Mouse (Mus musculus) liver, embryonic 15.5 days (tissue): ENCODE data around the gene Ncoa7. TPM values are rescaled to one million over a fixed set of nuclear protein-coding genes. Genes with fewer than 3 reads are reported as not detected.
"Not testable (repeated sequence)": the region's sequence is repeated elsewhere in the genome, so short reads cannot be mapped to it uniquely, and the experiment has no call there.

Experiments used
- ATAC-seq: fragments of 200-750 bp; cut with Nextera tagmentation; 2 replicates; pipeline ENCODE4 v1.8.0; 2017; ENCODE audit warnings: moderate number of reproducible peaks, mild to moderate bottlenecking, moderate library complexity; ENCODE audit not compliant: insufficient read depth
- H3K27ac ChIP-seq: fragments of 300-500 bp; sonication (generic); replicated peaks from 2 replicates; pipeline ENCODE4 v1.5.1; 2015; ENCODE audit warnings: mild to moderate bottlenecking, inconsistent platforms
- H3K27me3 ChIP-seq: fragments of 300-500 bp; sonication (generic); 2 replicates; pipeline ENCODE4 v1.6.1; 2015; ENCODE audit warnings: mild to moderate bottlenecking, inconsistent platforms
- H3K36me3 ChIP-seq: fragments of 300-500 bp; sonication (generic); replicated peaks from 2 replicates; pipeline ENCODE4 v1.6.1; 2015; ENCODE audit warnings: moderate library complexity, mild to moderate bottlenecking, inconsistent platforms
- H3K4me1 ChIP-seq: fragments of 300-500 bp; sonication (generic); replicated peaks from 2 replicates; pipeline ENCODE4 v1.6.1; 2015; ENCODE audit warnings: inconsistent platforms
- H3K4me2 ChIP-seq: fragments of 300-500 bp; sonication (generic); 2 replicates; pipeline ENCODE4 v1.6.1; 2015; ENCODE audit warnings: moderate library complexity, mild to moderate bottlenecking, inconsistent platforms
- H3K4me3 ChIP-seq: fragments of 300-500 bp; sonication (generic); replicated peaks from 2 replicates; pipeline ENCODE4 v1.5.1; 2015; ENCODE audit warnings: mild to moderate bottlenecking, inconsistent platforms
- H3K9ac ChIP-seq: fragments of 300-500 bp; sonication (generic); 2 replicates; pipeline ENCODE4 v1.6.1; 2015; ENCODE audit warnings: moderate library complexity, mild to moderate bottlenecking, inconsistent platforms
- H3K9me3 ChIP-seq: fragments of 300-500 bp; sonication (generic); replicated peaks from 2 replicates; pipeline ENCODE4 v1.6.1; 2016; ENCODE audit warnings: inconsistent platforms
- WGBS: fragments of 180-500 bp; shearing (Covaris S2); methylation state at CpG from one replicate; pipeline ENCODE4 v1.1.7; 2015; ENCODE audit warnings: mixed read lengths; ENCODE audit not compliant: insufficient replicate concordance; 5-methylcytosine and 5-hydroxymethylcytosine counted together
- polyA plus RNA-seq: library from polyadenylated mRNA; unstranded; fragments of >200 nt; fragmentation: Nextera tagmentation; extraction: Ambion mirVana; gene quantifications from 2 replicates; pipeline ENCODE4 v1.2.1, GENCODE M21; 2015

The Ncoa7 gene
- polyA plus RNA-seq, 1 experiment from 2014 or later = 12.2 TPM

GRCm38 (mm10) chr10:30786103-30786754 lies 16.9 kb downstream of the Ncoa7 start:
- Histone ChIP-seq H3K9ac (no peak overlapping the region), H3K27ac (no peak overlapping the region), H3K4me3 (no peak overlapping the region), H3K4me2 (no peak overlapping the region), H3K27me3 (no peaks in the 10 kb centered on the region), H3K36me3 (peaks cover 7% of the 10 kb centered on the region; the same call in 1 of the 2 replicates), H3K4me1 (peaks cover 36% of the 10 kb centered on the region), H3K9me3 (no peaks in the 10 kb centered on the region)
- WGBS = 83% methylated on average over 5 of the region's 5 CpGs
- no peak for ATAC-seq

- not testable (repeated sequence) for H3K27me3 ChIP-seq, ATAC-seq, H3K9me3 ChIP-seq, H3K4me3 ChIP-seq, H3K4me2 ChIP-seq, H3K27ac ChIP-seq, H3K9ac ChIP-seq, H3K4me1 ChIP-seq
- 82% methylated on average over 9 of the region's 9 CpGs for WGBS
- peaks cover 16% of the 10 kb centered on the region for H3K36me3 ChIP-seq
These were observed 22.2 kb downstream of the Ncoa7 start for GRCm38 (mm10) chr10:30780921-30781320.

GRCm38 (mm10) chr10:30778240-30778639 lies 24.9 kb downstream of the Ncoa7 start:
- H3K27me3 ChIP-seq = no peaks in the 10 kb centered on the region
- H3K4me2 ChIP-seq = no peak overlapping the region
- ATAC-seq = no peak
- no peaks in the 10 kb centered on the region for H3K9me3 ChIP-seq
- H3K27ac ChIP-seq = no peak overlapping the region
- peaks cover 16% of the 10 kb centered on the region for H3K36me3 ChIP-seq
- H3K4me1 ChIP-seq = no peaks in the 10 kb centered on the region
- H3K4me3 ChIP-seq = no peak overlapping the region
- no peak overlapping the region for H3K9ac ChIP-seq
- 57% methylated on average over 3 of the region's 3 CpGs for WGBS

GRCm38 (mm10) chr10:30775987-30776386 lies 27.1 kb downstream of the Ncoa7 start:
- 79% methylated on average over 2 of the region's 2 CpGs for WGBS
- Histone ChIP-seq H3K4me1 (no peaks in the 10 kb centered on the region), H3K9ac (no peak overlapping the region), H3K4me2 (no peak overlapping the region), H3K27me3 (no peaks in the 10 kb centered on the region), H3K9me3 (no peaks in the 10 kb centered on the region), H3K4me3 (no peak overlapping the region), H3K27ac (no peak overlapping the region), H3K36me3 (peaks cover 11% of the 10 kb centered on the region)
- ATAC-seq = no peak

GRCm38 (mm10) chr10:30775568-30775967 lies 27.6 kb downstream of the Ncoa7 start:
- H3K9me3 ChIP-seq = no peaks in the 10 kb centered on the region
- H3K9ac ChIP-seq = no peak overlapping the region
- no peaks in the 10 kb centered on the region for H3K27me3 ChIP-seq
- no peaks in the 10 kb centered on the region for H3K4me1 ChIP-seq
- WGBS = 87% methylated on average over 5 of the region's 5 CpGs
- no peak for ATAC-seq
- H3K36me3 ChIP-seq = peaks cover 9% of the 10 kb centered on the region
- no peak overlapping the region for H3K27ac ChIP-seq
- H3K4me3 ChIP-seq = no peak overlapping the region
- H3K4me2 ChIP-seq = no peak overlapping the region

GRCm38 (mm10) chr10:30774396-30774795 lies 28.7 kb downstream of the Ncoa7 start:
- Histone ChIP-seq H3K9ac (no peak overlapping the region), H3K4me1 (no peaks in the 10 kb centered on the region), H3K4me2 (no peak overlapping the region), H3K9me3 (no peaks in the 10 kb centered on the region), H3K4me3 (no peak overlapping the region), H3K27me3 (no peaks in the 10 kb centered on the region), H3K36me3 (peaks cover 14% of the 10 kb centered on the region), H3K27ac (peak overlapping the region; percentile 15; the same call in 1 of the 2 replicates)
- WGBS = 85% methylated on average over 2 of the region's 2 CpGs
- ATAC-seq = no peak

GRCm38 (mm10) chr10:30773181-30773580 lies 29.9 kb downstream of the Ncoa7 start:
- Histone ChIP-seq H3K36me3 (peaks cover 13% of the 10 kb centered on the region), H3K9ac (no peak overlapping the region), H3K9me3 (no peaks in the 10 kb centered on the region), H3K27ac (no peak overlapping the region), H3K4me1 (no peaks in the 10 kb centered on the region), H3K4me3 (no peak overlapping the region), H3K4me2 (no peak overlapping the region), H3K27me3 (no peaks in the 10 kb centered on the region)
- no peak for ATAC-seq
- WGBS = 85% methylated on average over 5 of the region's 5 CpGs

- H3K4me1 ChIP-seq = no peaks in the 10 kb centered on the region
- H3K27me3 ChIP-seq = no peaks in the 10 kb centered on the region
- H3K9ac ChIP-seq = no peak overlapping the region
- 71% methylated on average over 5 of the region's 5 CpGs for WGBS
- H3K4me2 ChIP-seq = no peak overlapping the region
- no peak overlapping the region for H3K27ac ChIP-seq
- no peak for ATAC-seq
- no peaks in the 10 kb centered on the region for H3K9me3 ChIP-seq
- H3K36me3 ChIP-seq = peaks cover 18% of the 10 kb centered on the region
- no peak overlapping the region for H3K4me3 ChIP-seq
These were observed 31.5 kb downstream of the Ncoa7 start for GRCm38 (mm10) chr10:30771417-30772158.

GRCm38 (mm10) chr10:30768820-30769219 lies 34.3 kb downstream of the Ncoa7 start:
- Histone ChIP-seq H3K9ac (no peak overlapping the region), H3K9me3 (no peaks in the 10 kb centered on the region), H3K27me3 (no peaks in the 10 kb centered on the region), H3K27ac (no peak overlapping the region), H3K4me1 (peaks cover 12% of the 10 kb centered on the region), H3K4me2 (no peak overlapping the region), H3K36me3 (peaks cover 18% of the 10 kb centered on the region), H3K4me3 (no peak overlapping the region)
- no peak for ATAC-seq
- 86% methylated on average over 1 of the region's 1 CpGs for whole genome bisulfite sequencing

- H3K27ac ChIP-seq = no peak overlapping the region
- 71% methylated on average over 3 of the region's 3 CpGs for WGBS
- H3K9ac ChIP-seq = no peak overlapping the region
- no peak for ATAC-seq
- peaks cover 18% of the 10 kb centered on the region for H3K36me3 ChIP-seq
- H3K4me2 ChIP-seq = no peak overlapping the region
- H3K27me3 ChIP-seq = no peaks in the 10 kb centered on the region
- H3K4me1 ChIP-seq = peaks cover 16% of the 10 kb centered on the region
- no peak overlapping the region for H3K4me3 ChIP-seq
- no peaks in the 10 kb centered on the region for H3K9me3 ChIP-seq
These were observed 34.9 kb downstream of the Ncoa7 start for GRCm38 (mm10) chr10:30768250-30768649.

- H3K9ac ChIP-seq = peak overlapping the region; percentile 50
- H3K4me3 ChIP-seq = no peak overlapping the region
- WGBS = 14% methylated on average over 8 of the region's 8 CpGs
- no peaks in the 10 kb centered on the region for H3K27me3 ChIP-seq
- no peaks in the 10 kb centered on the region for H3K9me3 ChIP-seq
- peak; percentile 100 for ATAC-seq
- H3K4me1 ChIP-seq = peaks cover 43% of the 10 kb centered on the region
- H3K27ac ChIP-seq = peak overlapping the region; percentile 96
- H3K4me2 ChIP-seq = peak overlapping the region; percentile 43
- H3K36me3 ChIP-seq = peaks cover 11% of the 10 kb centered on the region
These were observed 39.9 kb downstream of the Ncoa7 start for GRCm38 (mm10) chr10:30763179-30763770.
